Mouse (Mus musculus): Measurements from ENCODE around the gene Dbf4.

Gene Dbf4

GRCm38 (mm10) chr5:8422157-8422931 lies at the start of gene Dbf4, which contains the start of gene Slc25a40:
TSS of gene Dbf4 (minus strand) at chr5:8422716.
TSS of gene Slc25a40 (plus strand) at chr5:8422850.
- no peaks in the 10 kb centered on the region for H3K27me3 ChIP-seq (ENCODE audit: control insufficient read depth, insufficient read depth, low read length, poor library complexity, severe bottlenecking)
- DNase-seq (ENCODE audit: low read depth, low spot score), result peak; percentile 92

GRCm38 (mm10) chr5:8456561-8456960 lies 34.0 kb upstream of the Dbf4 start:
- Histone ChIP-seq H3K27me3 (ENCODE audit: control insufficient read depth, insufficient read depth, low read length, poor library complexity, severe bottlenecking) (no peaks in the 10 kb centered on the region), H3K36me3 (ENCODE audit: control insufficient read depth, insufficient read depth, low read length, poor library complexity, severe bottlenecking) (no peaks in the 10 kb centered on the region)
- DNase-seq (ENCODE audit: low read depth, low spot score), result peak; percentile 21

More at GRCm38 (mm10) chr5:8422157-8422931, at the start of gene Dbf4, which contains the start of gene Slc25a40:
- H3K36me3 ChIP-seq (ENCODE audit: control insufficient read depth, insufficient read depth, low read length, poor library complexity, severe bottlenecking), result no peaks in the 10 kb centered on the region

DNA sequence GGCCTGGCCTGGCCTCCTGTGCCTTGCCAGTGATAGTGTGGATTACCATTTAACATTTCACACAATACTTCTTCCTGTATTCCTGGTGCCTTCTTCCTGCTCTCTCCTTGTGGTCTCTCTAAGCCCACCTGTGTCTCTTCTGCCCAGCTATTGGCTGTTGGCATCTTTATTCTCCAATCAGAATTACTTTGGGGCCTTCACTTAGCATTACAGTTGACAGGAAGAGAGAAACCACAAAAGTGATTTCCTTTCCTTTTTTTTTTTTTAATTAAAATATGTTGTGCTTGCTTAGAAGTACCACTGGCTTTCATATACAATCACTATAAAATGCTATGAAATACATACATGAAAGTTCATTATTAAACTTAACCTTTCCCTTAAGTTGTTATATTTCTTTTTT lies 33.0 kb upstream of the Dbf4 start:
- DNase-seq (ENCODE audit: low read depth, low spot score), result no peak
- H3K27me3 ChIP-seq (ENCODE audit: control insufficient read depth, insufficient read depth, low read length, poor library complexity, severe bottlenecking), result no peaks in the 10 kb centered on the region
- no peaks in the 10 kb centered on the region for H3K36me3 ChIP-seq (ENCODE audit: control insufficient read depth, insufficient read depth, low read length, poor library complexity, severe bottlenecking)

DNA sequence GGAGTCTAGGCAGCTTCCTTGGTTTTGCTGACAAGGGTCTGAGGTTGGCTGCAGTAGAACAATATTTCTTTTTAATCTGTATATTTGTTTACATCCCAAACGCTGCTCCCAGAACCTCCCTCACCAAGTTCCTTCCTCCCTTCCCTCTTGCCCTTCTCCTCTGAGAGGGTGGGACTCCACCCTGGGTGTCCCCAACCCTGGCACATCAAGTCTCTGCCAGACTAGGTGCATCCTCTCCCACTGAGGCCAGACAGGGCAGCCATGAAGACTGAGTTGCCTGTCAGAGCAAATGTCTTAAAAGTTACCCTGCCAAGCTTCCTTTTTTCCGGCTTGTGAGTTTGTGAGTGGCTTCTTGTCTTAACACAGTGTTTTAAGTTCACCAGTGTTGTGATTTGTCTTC lies 16.6 kb upstream of the Dbf4 start:
- DNase-seq (ENCODE audit: low read depth, low spot score), result no peak
- Histone ChIP-seq H3K36me3 (ENCODE audit: control insufficient read depth, insufficient read depth, low read length, poor library complexity, severe bottlenecking) (peaks cover 3% of the 10 kb centered on the region; the same call in 1 of the 2 replicates), H3K27me3 (ENCODE audit: control insufficient read depth, insufficient read depth, low read length, poor library complexity, severe bottlenecking) (no peaks in the 10 kb centered on the region)

GRCm38 (mm10) chr5:8437481-8438156 lies 15.1 kb upstream of the Dbf4 start:
- no peaks in the 10 kb centered on the region for H3K27me3 ChIP-seq (ENCODE audit: control insufficient read depth, insufficient read depth, low read length, poor library complexity, severe bottlenecking)
- peaks cover 1% of the 10 kb centered on the region; the same call in 1 of the 2 replicates for H3K36me3 ChIP-seq (ENCODE audit: control insufficient read depth, insufficient read depth, low read length, poor library complexity, severe bottlenecking)
- no peak for DNase-seq (ENCODE audit: low read depth, low spot score)

DNA sequence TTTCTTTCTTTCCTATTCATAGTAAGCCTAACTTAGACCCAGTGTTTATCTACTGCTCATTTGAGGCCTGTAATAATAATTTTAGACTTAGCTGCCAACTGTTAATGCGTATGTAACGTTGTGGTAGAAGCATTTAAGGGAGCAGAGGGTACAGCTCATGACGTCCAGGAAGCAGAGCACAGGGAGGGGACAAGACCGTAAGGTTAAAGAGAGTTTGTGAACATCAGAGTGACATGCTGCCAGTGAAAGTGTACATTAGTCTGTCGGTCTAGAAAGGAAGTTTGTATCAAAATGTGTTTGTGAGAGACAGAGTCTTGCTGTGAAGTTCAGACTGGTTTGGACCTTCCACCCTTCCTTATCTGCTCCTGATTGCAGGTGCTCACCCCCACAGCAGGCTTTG lies 3.4 kb upstream of the Dbf4 start:
- Histone ChIP-seq H3K36me3 (ENCODE audit: control insufficient read depth, insufficient read depth, low read length, poor library complexity, severe bottlenecking) (no peaks in the 10 kb centered on the region), H3K27me3 (ENCODE audit: control insufficient read depth, insufficient read depth, low read length, poor library complexity, severe bottlenecking) (no peaks in the 10 kb centered on the region)
- DNase-seq (ENCODE audit: low read depth, low spot score), result no peak

GRCm38 (mm10) chr5:8424116-8424515 lies 1.6 kb upstream of the Dbf4 start:
- DNase-seq (ENCODE audit: low read depth, low spot score), result peak; percentile 17
- H3K27me3 ChIP-seq (ENCODE audit: control insufficient read depth, insufficient read depth, low read length, poor library complexity, severe bottlenecking), result no peaks in the 10 kb centered on the region
- H3K36me3 ChIP-seq (ENCODE audit: control insufficient read depth, insufficient read depth, low read length, poor library complexity, severe bottlenecking), result no peaks in the 10 kb centered on the region

- H3K36me3 ChIP-seq (ENCODE audit: control insufficient read depth, insufficient read depth, low read length, poor library complexity, severe bottlenecking), result no peaks in the 10 kb centered on the region
- peak; percentile 59 for DNase-seq (ENCODE audit: low read depth, low spot score)
- no peaks in the 10 kb centered on the region for H3K27me3 ChIP-seq (ENCODE audit: control insufficient read depth, insufficient read depth, low read length, poor library complexity, severe bottlenecking)
These were observed 714 bp upstream of the Dbf4 start for GRCm38 (mm10) chr5:8422932-8423928.

GRCm38 (mm10) chr5:8421424-8421823 lies 1.1 kb downstream of the Dbf4 start:
- H3K36me3 ChIP-seq (ENCODE audit: control insufficient read depth, insufficient read depth, low read length, poor library complexity, severe bottlenecking), result no peaks in the 10 kb centered on the region
- DNase-seq (ENCODE audit: low read depth, low spot score), result no peak
- H3K27me3 ChIP-seq (ENCODE audit: control insufficient read depth, insufficient read depth, low read length, poor library complexity, severe bottlenecking), result no peaks in the 10 kb centered on the region

GRCm38 (mm10) chr5:8417443-8417842 lies 5.1 kb downstream of the Dbf4 start:
- no peak for DNase-seq (ENCODE audit: low read depth, low spot score)

GRCm38 (mm10) chr5:8416683-8417413 lies 5.7 kb downstream of the Dbf4 start:
- no peaks in the 10 kb centered on the region for H3K36me3 ChIP-seq (ENCODE audit: control insufficient read depth, insufficient read depth, low read length, poor library complexity, severe bottlenecking)
- no peaks in the 10 kb centered on the region for H3K27me3 ChIP-seq (ENCODE audit: control insufficient read depth, insufficient read depth, low read length, poor library complexity, severe bottlenecking)
- DNase-seq (ENCODE audit: low read depth, low spot score), result no peak

More at GRCm38 (mm10) chr5:8417443-8417842, 5.1 kb downstream of the Dbf4 start:
- H3K36me3 ChIP-seq (ENCODE audit: control insufficient read depth, insufficient read depth, low read length, poor library complexity, severe bottlenecking), result no peaks in the 10 kb centered on the region
- no peaks in the 10 kb centered on the region for H3K27me3 ChIP-seq (ENCODE audit: control insufficient read depth, insufficient read depth, low read length, poor library complexity, severe bottlenecking)

GRCm38 (mm10) chr5:8408746-8409145 lies 13.8 kb downstream of the Dbf4 start:
- Histone ChIP-seq H3K27me3 (ENCODE audit: control insufficient read depth, insufficient read depth, low read length, poor library complexity, severe bottlenecking) (no peaks in the 10 kb centered on the region), H3K36me3 (ENCODE audit: control insufficient read depth, insufficient read depth, low read length, poor library complexity, severe bottlenecking) (peaks cover 1% of the 10 kb centered on the region; the same call in 1 of the 2 replicates)
- peak; percentile 8 for DNase-seq (ENCODE audit: low read depth, low spot score)

- Histone ChIP-seq H3K36me3 (ENCODE audit: control insufficient read depth, insufficient read depth, low read length, poor library complexity, severe bottlenecking) (peaks cover 2% of the 10 kb centered on the region; the same call in 1 of the 2 replicates), H3K27me3 (ENCODE audit: control insufficient read depth, insufficient read depth, low read length, poor library complexity, severe bottlenecking) (no peaks in the 10 kb centered on the region)
- no peak for DNase-seq (ENCODE audit: low read depth, low spot score)
These were observed 24.8 kb downstream of the Dbf4 start for GRCm38 (mm10) chr5:8397587-8398249.
